Mouse (Mus musculus): ENCODE measurements around the gene St3gal5.
"Not testable (repeated sequence)": the region's sequence is repeated elsewhere in the genome, so short reads cannot be mapped to it uniquely, and the experiment has no call there.

The St3gal5 gene

GRCm38 (mm10) chr6:72134850-72135515 lies 37.6 kb downstream of the St3gal5 start:
- DNase-seq (ENCODE audit: low read depth): no peak

- DNase-seq (ENCODE audit: low read depth): no peak
Measured at GRCm38 (mm10) chr6:72136016-72136415, 38.6 kb downstream of the St3gal5 start.

GRCm38 (mm10) chr6:72136543-72136942 lies 39.2 kb downstream of the St3gal5 start:
- no peak for DNase-seq (ENCODE audit: low read depth)

- DNase-seq (ENCODE audit: low read depth): no peak
Measured at GRCm38 (mm10) chr6:72139508-72140193, 42.3 kb downstream of the St3gal5 start.

- DNase-seq (ENCODE audit: low read depth): peak; percentile 52
Measured at GRCm38 (mm10) chr6:72140371-72140770, 43.0 kb downstream of the St3gal5 start.

- DNase-seq (ENCODE audit: low read depth): no peak
Measured at GRCm38 (mm10) chr6:72141191-72141590, 43.8 kb downstream of the St3gal5 start.

GRCm38 (mm10) chr6:72142561-72142960 lies 45.2 kb downstream of the St3gal5 start:
- DNase-seq (ENCODE audit: low read depth): no peak

- no peak for DNase-seq (ENCODE audit: low read depth)
Measured at GRCm38 (mm10) chr6:72144353-72144752, 47.0 kb downstream of the St3gal5 start.

- DNase-seq (ENCODE audit: low read depth): no peak
Measured at GRCm38 (mm10) chr6:72146803-72147202, 49.4 kb downstream of the St3gal5 start.

GRCm38 (mm10) chr6:72148721-72149120 lies 51.3 kb downstream of the St3gal5 start:
- DNase-seq (ENCODE audit: low read depth): no peak

GRCm38 (mm10) chr6:72149797-72150196 lies 52.4 kb downstream of the St3gal5 start:
- DNase-seq (ENCODE audit: low read depth): peak; percentile 34

GRCm38 (mm10) chr6:72152707-72153106 lies 55.3 kb downstream of the St3gal5 start:
- no peak for DNase-seq (ENCODE audit: low read depth)

GRCm38 (mm10) chr6:72153455-72153854 lies 56.1 kb downstream of the St3gal5 start:
- no peak for DNase-seq (ENCODE audit: low read depth)

- not testable (repeated sequence) for DNase-seq (ENCODE audit: low read depth)
Measured at GRCm38 (mm10) chr6:72154008-72154407, 56.6 kb downstream of the St3gal5 start.

GRCm38 (mm10) chr6:72154938-72155531 lies 57.6 kb downstream of the St3gal5 start:
- DNase-seq (ENCODE audit: low read depth): no peak

GRCm38 (mm10) chr6:72155649-72156048 lies 58.3 kb downstream of the St3gal5 start:
- no peak for DNase-seq (ENCODE audit: low read depth)

GRCm38 (mm10) chr6:72158966-72159764 lies 61.8 kb downstream of the St3gal5 start:
- DNase-seq (ENCODE audit: low read depth): no peak

GRCm38 (mm10) chr6:72159861-72160395 lies 62.5 kb downstream of the St3gal5 start:
- no peak for DNase-seq (ENCODE audit: low read depth)

GRCm38 (mm10) chr6:72160991-72161390 lies 63.6 kb downstream of the St3gal5 start:
- no peak for DNase-seq (ENCODE audit: low read depth)

GRCm38 (mm10) chr6:72161751-72162150 lies 64.4 kb downstream of the St3gal5 start:
- no peak for DNase-seq (ENCODE audit: low read depth)

- peak; percentile 31 for DNase-seq (ENCODE audit: low read depth)
Measured at GRCm38 (mm10) chr6:72162155-72162890, 64.9 kb downstream of the St3gal5 start.

Data from induced T-regulatory cell, adult 2 months (primary cell).